Mouse (Mus musculus): Measurements from ENCODE around the gene Tgfb1.

DNA sequence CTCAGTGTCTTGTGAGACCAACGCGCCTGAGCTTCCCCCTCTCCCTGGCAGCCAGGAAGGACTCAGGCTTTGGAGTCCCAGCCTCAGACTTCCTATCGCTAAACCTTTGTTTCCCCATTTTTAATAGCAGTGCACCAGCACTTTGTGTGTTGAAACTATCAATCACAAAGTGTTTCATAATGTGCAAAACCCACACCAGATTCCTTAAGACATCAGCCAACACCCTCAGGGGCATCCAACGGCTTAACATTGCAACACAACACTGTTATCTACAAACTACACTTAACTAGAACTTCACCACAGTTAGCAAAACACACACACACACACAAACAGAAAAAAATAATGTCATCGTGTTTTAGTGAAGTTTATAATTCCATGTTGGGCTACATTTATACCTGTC is 37.0 kb upstream of the Tgfb1 start:
- TF ChIP-seq CTCF (IDR thresholded peaks at IDR 0.05; ENCODE audit: low read depth, low read length): no peak
- TF ChIP-seq POLR2A (IDR thresholded peaks at IDR 0.05; ENCODE audit: borderline replicate concordance, low read depth, low read length): no peak

Data from bone marrow macrophage, adult 2 months (primary cell).